Mouse (Mus musculus): ENCODE results near the gene Olfr146.

Gene Olfr146
- long read RNA-seq, experiment 1, result 0 reads
- long read RNA-seq, experiment 2, result 0 reads

GRCm38 (mm10) chr9:39023277-39023676 is at the start of gene Olfr146:
Gene Olfr146 (minus strand): TSS chr9:39023377.
- intact Hi-C loops (cut with DNase I), result no loop called here

- intact Hi-C loops (cut with DNase I), result no loop called here
Observed at GRCm38 (mm10) chr9:39064851-39065250, 41.7 kb upstream of the Olfr146 start, which contains the start of gene Olfr937. Gene Olfr937 (minus strand): TSS chr9:39064951.

GRCm38 (mm10) chr9:38999583-38999982 is 23.6 kb downstream of the Olfr146 start, which contains the start of gene Olfr935:
Gene Olfr935 (minus strand): TSS chr9:38999683.
- intact Hi-C loops (cut with DNase I), result no loop called here

GRCm38 (mm10) chr9:38988215-38988614 is 35.0 kb downstream of the Olfr146 start, which contains the start of gene Olfr934:
Gene Olfr934 (minus strand): TSS chr9:38988315.
- intact Hi-C loops (cut with DNase I), result no loop called here

GRCm38 (mm10) chr9:38972013-38972412 is 51.2 kb downstream of the Olfr146 start, which contains the start of gene Olfr933:
Gene Olfr933 (plus strand): TSS chr9:38972313.
- intact Hi-C loops (cut with DNase I), result no loop called here

Small RNA genes lying within 50 kb of the gene (microRNA-seq; reads per million reads assigned to microRNA genes)
- gene Gm25529, result 0 reads per million in 2 experiments

All from adrenal gland (tissue).